Comparison of ENCODE assay signal across 8 mouse cellular contexts in the genomic region with DNA sequence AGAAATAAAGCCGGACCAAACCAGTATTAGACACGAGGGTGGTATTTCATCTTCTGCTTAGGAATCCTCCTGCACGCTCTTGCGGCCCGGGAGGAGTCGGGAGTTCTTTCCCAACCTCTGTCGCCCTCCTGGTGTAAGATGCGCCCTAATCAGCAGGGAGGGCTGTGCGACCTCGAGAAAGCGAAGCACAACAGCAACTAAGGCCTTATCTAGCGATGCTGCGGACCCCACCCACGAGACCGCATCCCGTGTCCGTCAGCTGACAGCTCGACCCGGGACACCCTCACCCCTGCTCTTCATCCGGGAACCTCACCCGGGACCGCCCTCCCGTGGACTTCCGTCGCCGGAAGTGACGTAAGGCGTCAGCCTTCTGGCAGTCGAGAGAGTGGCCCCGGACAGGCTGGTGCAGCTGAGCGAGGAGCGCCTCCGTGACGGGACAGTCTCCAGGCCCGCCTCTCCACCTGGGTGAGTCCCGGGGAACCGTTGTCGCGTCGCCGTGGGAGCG. TPM values are rescaled to one million over a fixed set of nuclear protein-coding genes. Genes with fewer than 3 reads are reported as not detected.
DNase-seq lines count a peak whose midpoint lies in the region; ATAC-seq and TF ChIP-seq lines count a peak whose summit lies in the region.

Zfp655 (plus strand) TSS at position 349 of the 505 bp plus-strand sequence.

- no peaks in the 10 kb centered on the region for H3K27me3 ChIP-seq in C2C12 (ENCODE audit: control insufficient read depth, insufficient read depth, insufficient read length)
- H3K27me3 ChIP-seq in erythroblast, embryonic 14.5 days (ENCODE audit: control insufficient read depth) = no peaks in the 10 kb centered on the region
- H3K27me3 ChIP-seq in heart, embryonic 12.5 days (replicated peaks) = no peaks in the 10 kb centered on the region
- H3K27me3 ChIP-seq in kidney, postnatal 0 days (ENCODE audit: insufficient read depth, low read length) = no peaks in the 10 kb centered on the region
- H3K27me3 ChIP-seq in liver, embryonic 11.5 days (replicated peaks; ENCODE audit: control insufficient read depth, insufficient read depth, low read length) = no peaks in the 10 kb centered on the region
- no peaks in the 10 kb centered on the region for H3K27me3 ChIP-seq in stomach, embryonic 14.5 days (ENCODE audit: control insufficient read depth, insufficient read depth, low read length)

- no peak for TF ChIP-seq CTCF in C2C12 (IDR thresholded peaks at IDR 0.05; ENCODE audit: control insufficient read depth, insufficient read depth, insufficient read length)
- no peak for TF ChIP-seq CTCF in brain, embryonic 14.5 days (IDR thresholded peaks at IDR 0.05; ENCODE audit: borderline replicate concordance, extremely low read depth, insufficient read depth, insufficient read length)
- TF ChIP-seq CTCF in kidney, postnatal 0 days (IDR thresholded peaks at IDR 0.05; ENCODE audit: low read depth) = no peak

- DNase-seq in brain, embryonic 14.5 days (ENCODE audit: low read depth) = peak; percentile 98
- peak; percentile 96 for DNase-seq in kidney, postnatal 0 days (ENCODE audit: low spot score)
- DNase-seq in liver, embryonic 11.5 days (ENCODE audit: low spot score) = peak; percentile 96
- DNase-seq in naive thymus-derived CD4-positive, alpha-beta T cell, adult 2 months (ENCODE audit: low read depth) = peak; percentile 98

- H3K79me3 ChIP-seq in C2C12 (ENCODE audit: low read depth) = peaks cover 38% of the 10 kb centered on the region

- peaks cover 29% of the 10 kb centered on the region for H3K4me1 ChIP-seq in erythroblast, embryonic 14.5 days (ENCODE audit: control insufficient read depth)
- H3K4me1 ChIP-seq in heart, embryonic 12.5 days (replicated peaks) = peaks cover 20% of the 10 kb centered on the region
- H3K4me1 ChIP-seq in kidney, postnatal 0 days (replicated peaks; ENCODE audit: insufficient read depth, low read length) = no peaks in the 10 kb centered on the region; the same call in 1 of the 2 replicates
- 0 out of 2 replicates have a peak, but pooled peaks cover 5% of the 10 kb centered on the region for H3K4me1 ChIP-seq in liver, embryonic 11.5 days (replicated peaks; ENCODE audit: control insufficient read depth, insufficient read depth, low read length)
- H3K4me1 ChIP-seq in stomach, embryonic 14.5 days (ENCODE audit: control insufficient read depth, insufficient read depth, low read length) = no peaks in the 10 kb centered on the region

- peak within 1 kb of the TSS; percentile 79 for H3K4me2 ChIP-seq in heart, embryonic 12.5 days
- H3K4me2 ChIP-seq in kidney, postnatal 0 days (ENCODE audit: low read length) = peak within 1 kb of the TSS; percentile 77
- peak within 1 kb of the TSS; percentile 79 for H3K4me2 ChIP-seq in liver, embryonic 11.5 days
- peak within 1 kb of the TSS; percentile 66 for H3K4me2 ChIP-seq in stomach, embryonic 14.5 days (replicated peaks; ENCODE audit: low read depth, low read length)

- peak within 1 kb of the TSS; percentile 93 for H3K27ac ChIP-seq in heart, embryonic 12.5 days (ENCODE audit: poor library complexity, severe bottlenecking)
- peak within 1 kb of the TSS; percentile 96 for H3K27ac ChIP-seq in kidney, postnatal 0 days
- peak within 1 kb of the TSS; percentile 79 for H3K27ac ChIP-seq in liver, embryonic 11.5 days (ENCODE audit: low read depth, low read length)
- peak within 1 kb of the TSS; percentile 84 for H3K27ac ChIP-seq in stomach, embryonic 14.5 days (ENCODE audit: low read length)

- ATAC-seq in heart, embryonic 12.5 days (ENCODE audit: insufficient number of reproducible peaks, low FRiP score) = peak; percentile 98
- ATAC-seq in kidney, postnatal 0 days (replicated peaks; ENCODE audit: low FRiP score, low read depth) = peak; percentile 97
- peak; percentile 98 for ATAC-seq in liver, embryonic 11.5 days (replicated peaks; ENCODE audit: low FRiP score)
- ATAC-seq in stomach, embryonic 14.5 days (ENCODE audit: insufficient number of reproducible peaks, insufficient read depth, low FRiP score, low read depth) = peak; percentile 99

- peak; percentile 88; the same call in 1 of the 2 replicates for TF ChIP-seq POLR2A in brain, embryonic 14.5 days (IDR thresholded peaks at IDR 0.05; ENCODE audit: borderline replicate concordance, extremely low read depth, insufficient read depth, insufficient read length, poor library complexity, severe bottlenecking)

- peak within 1 kb of the TSS; percentile 95 for H3K9ac ChIP-seq in heart, embryonic 12.5 days
- peak within 1 kb of the TSS; percentile 96 for H3K9ac ChIP-seq in kidney, postnatal 0 days (ENCODE audit: low read depth, low read length)
- peak within 1 kb of the TSS; percentile 96 for H3K9ac ChIP-seq in liver, embryonic 11.5 days (ENCODE audit: low read depth, low read length)
- peak within 1 kb of the TSS; percentile 83 for H3K9ac ChIP-seq in stomach, embryonic 14.5 days (replicated peaks; ENCODE audit: low read depth, low read length)

- H3K9me3 ChIP-seq in erythroblast, embryonic 14.5 days (ENCODE audit: control insufficient read depth, low read length) = no peaks in the 10 kb centered on the region
- H3K9me3 ChIP-seq in heart, embryonic 12.5 days (replicated peaks) = no peaks in the 10 kb centered on the region
- no peaks in the 10 kb centered on the region for H3K9me3 ChIP-seq in kidney, postnatal 0 days (replicated peaks; ENCODE audit: low read length)
- no peaks in the 10 kb centered on the region for H3K9me3 ChIP-seq in liver, embryonic 11.5 days (ENCODE audit: control insufficient read depth, low read length)
- no peaks in the 10 kb centered on the region for H3K9me3 ChIP-seq in stomach, embryonic 14.5 days (ENCODE audit: control insufficient read depth, low read depth, low read length)

- peak within 1 kb of the TSS; percentile 88 for H3ac ChIP-seq in C2C12 (ENCODE audit: control insufficient read depth, insufficient read length, low read depth)

- H3K36me3 ChIP-seq in C2C12 (ENCODE audit: control insufficient read depth, insufficient read depth) = peaks cover 32% of the 10 kb centered on the region
- H3K36me3 ChIP-seq in erythroblast, embryonic 14.5 days (ENCODE audit: control insufficient read depth) = peaks cover 34% of the 10 kb centered on the region
- peaks cover 31% of the 10 kb centered on the region for H3K36me3 ChIP-seq in heart, embryonic 12.5 days
- peaks cover 21% of the 10 kb centered on the region for H3K36me3 ChIP-seq in kidney, postnatal 0 days (ENCODE audit: insufficient read depth, low read length)
- H3K36me3 ChIP-seq in liver, embryonic 11.5 days (ENCODE audit: control insufficient read depth, insufficient read depth, low read length) = peaks cover 10% of the 10 kb centered on the region
- peaks cover 27% of the 10 kb centered on the region for H3K36me3 ChIP-seq in stomach, embryonic 14.5 days (ENCODE audit: control insufficient read depth, insufficient read depth, low read length)

- under 1% methylated on average over 42 of the region's 42 CpGs for WGBS in heart, embryonic 12.5 days
- WGBS in kidney, postnatal 0 days = under 1% methylated on average over 42 of the region's 42 CpGs
- WGBS in liver, embryonic 11.5 days = under 1% methylated on average over 41 of the region's 42 CpGs
- under 1% methylated on average over 42 of the region's 42 CpGs for WGBS in stomach, embryonic 14.5 days

- peaks cover 50% of the 10 kb centered on the region for H3K79me2 ChIP-seq in C2C12 (ENCODE audit: control insufficient read depth, insufficient read depth)

- H3K4me3 ChIP-seq in C2C12 (ENCODE audit: insufficient read depth, poor library complexity, severe bottlenecking) = peak within 1 kb of the TSS; percentile 71
- H3K4me3 ChIP-seq in erythroblast, embryonic 14.5 days (replicated peaks) = peak within 1 kb of the TSS; percentile 73
- H3K4me3 ChIP-seq in heart, embryonic 12.5 days = peak within 1 kb of the TSS; percentile 88
- H3K4me3 ChIP-seq in kidney, postnatal 0 days (replicated peaks; ENCODE audit: low read depth, low read length) = peak within 1 kb of the TSS; percentile 98
- peak within 1 kb of the TSS; percentile 95 for H3K4me3 ChIP-seq in liver, embryonic 11.5 days (ENCODE audit: low read depth, low read length)
- H3K4me3 ChIP-seq in stomach, embryonic 14.5 days (ENCODE audit: low read depth, low read length) = peak within 1 kb of the TSS; percentile 99

TF ChIP-seq in C2C12, 6 proteins besides CTCF, POLR2A, EP300 and RAD21:
- TF ChIP-seq MYOD1 (IDR thresholded peaks at IDR 0.05; ENCODE audit: control insufficient read depth, insufficient read length, low read depth) (no peak), MAX (IDR thresholded peaks at IDR 0.05) (peak; percentile 57), CEBPB (IDR thresholded peaks at IDR 0.05; ENCODE audit: low read depth) (no peak), USF1 (IDR thresholded peaks at IDR 0.05; ENCODE audit: low read depth) (peak; percentile 71), MYOG (IDR thresholded peaks at IDR 0.05; ENCODE audit: control insufficient read depth, extremely low read depth, insufficient read length) (no peak), FOSL1 (IDR thresholded peaks at IDR 0.05; ENCODE audit: insufficient read depth, low read length, poor library complexity, severe bottlenecking) (no peak)
TF ChIP-seq in C2C12: peak in this region for 2.

RNA-seq across cellular contexts. Expression of gene Zfp655, which starts in this region (rescaled TPM):
- polyA plus RNA-seq in C2C12 (2012; fragmentation: generic; extraction: Trizol) = 7.7 TPM
- 20.9 and 21.4 TPM in 2 replicates for polyA plus RNA-seq in brain, embryonic 14.5 days (2012; rRNA removed)
- 0.87 and 1.1 TPM in 2 replicates for polyA plus RNA-seq in erythroblast, embryonic 14.5 days (2012)
- polyA plus RNA-seq in heart, embryonic 12.5 days (2016; fragmentation: Nextera tagmentation; extraction: Ambion mirVana) = 32.7 and 35.2 TPM in 2 replicates
- polyA plus RNA-seq in kidney, postnatal 0 days (2015; fragmentation: Nextera tagmentation; extraction: Ambion mirVana) = 30.6 and 37.8 TPM in 2 replicates
- 33.2 and 36.4 TPM in 2 replicates for polyA plus RNA-seq in liver, embryonic 11.5 days (2014; fragmentation: Nextera tagmentation; extraction: Ambion mirVana)
- 39.8 and 42.0 TPM in 2 replicates for polyA plus RNA-seq in stomach, embryonic 14.5 days (2014; fragmentation: Nextera tagmentation; extraction: Ambion mirVana)

Comparison
In these comparisons a context has a peak if more than half of its experiments do, and no peak if none do; other contexts are left out.
1. Peak in every context shown above with its lines: DNase-seq, ATAC-seq, H3K4me3 ChIP-seq and H3K27ac ChIP-seq.